Mouse (Mus musculus): Measurements from ENCODE around the gene Ifna4. TPM values are rescaled to one million over a fixed set of nuclear protein-coding genes. Genes with fewer than 3 reads are reported as not detected.

Gene Ifna4
- not detected in 2 replicates for polyA plus RNA-seq (2012; rRNA removed)

GRCm38 (mm10) chr4:88841438-88841911, at the start of gene Ifna4:
Gene Ifna4, plus strand, starts transcription at chr4:88841861.

GRCm38 (mm10) chr4:88793936-88794675, 47.6 kb upstream of the Ifna4 start, which contains the start of gene Gm13275:
Gene Gm13275, plus strand, starts transcription at chr4:88794487.

DNA sequence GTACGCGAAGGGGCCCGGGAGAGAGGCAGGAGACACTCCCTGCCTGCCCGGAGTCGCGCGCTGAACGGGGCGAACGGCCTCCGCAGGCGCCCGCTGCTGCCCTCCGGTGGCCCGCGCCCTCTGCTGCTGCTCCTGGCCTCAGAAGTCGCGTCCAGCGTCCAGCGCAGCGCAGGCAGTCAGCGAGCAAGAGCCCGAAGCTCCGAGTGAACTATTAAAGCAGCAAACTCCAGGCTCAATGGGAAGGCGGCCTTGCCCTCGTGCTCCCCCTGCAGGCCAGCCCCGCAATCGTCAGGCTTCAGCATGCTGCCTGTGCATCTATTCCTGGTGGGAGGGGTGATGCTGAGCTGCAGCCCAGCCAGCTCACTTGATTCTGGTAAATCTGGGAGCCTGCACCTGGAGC, 44.6 kb upstream of the Ifna4 start, which contains the start of gene Gm13279:
TSS of gene Gm13279 (plus strand) at position 301 of the 400 bp plus-strand sequence.

DNA sequence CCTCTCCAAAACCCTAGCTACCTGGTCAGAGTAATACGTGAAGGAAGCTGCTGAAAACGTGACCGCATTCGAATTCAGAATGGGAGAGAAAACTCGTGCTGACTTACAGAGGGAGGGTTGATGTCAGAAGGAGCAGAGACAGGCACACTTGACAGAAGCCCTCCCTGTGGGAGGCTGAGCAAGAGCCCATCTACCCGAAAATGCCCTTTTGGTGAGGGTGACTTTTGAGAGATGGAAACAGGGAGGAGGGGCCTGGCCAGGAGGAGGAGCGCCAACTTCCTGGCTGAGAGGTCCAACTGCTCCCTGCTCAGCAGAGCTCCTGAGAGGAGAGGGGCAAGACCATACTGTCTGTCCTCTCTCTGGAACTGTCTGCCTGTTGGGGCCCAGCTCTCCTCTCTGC, 42.3 kb upstream of the Ifna4 start, which contains the start of gene Gm13285:
TSS of gene Gm13285 (plus strand) at position 301 of the 400 bp plus-strand sequence.

GRCm38 (mm10) chr4:88802954-88803353, 38.7 kb upstream of the Ifna4 start, which contains the start of gene Gm13287:
Gene Gm13287, plus strand, starts transcription at chr4:88803254.

DNA sequence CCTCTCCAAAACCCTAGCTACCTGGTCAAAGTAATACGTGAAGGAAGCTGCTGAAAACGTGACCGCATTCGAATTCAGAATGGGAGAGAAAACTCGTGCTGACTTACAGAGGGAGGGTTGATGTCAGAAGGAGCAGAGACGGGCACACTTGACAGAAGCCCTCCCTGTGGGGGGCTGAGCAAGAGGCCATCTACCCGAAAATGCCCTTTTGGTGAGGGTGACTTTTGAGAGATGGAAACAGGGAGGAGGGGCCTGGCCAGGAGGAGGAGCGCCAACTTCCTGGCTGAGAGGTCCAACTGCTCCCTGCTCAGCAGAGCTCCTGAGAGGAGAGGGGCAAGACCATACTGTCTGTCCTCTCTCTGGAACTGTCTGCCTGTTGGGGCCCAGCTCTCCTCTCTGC, 36.4 kb upstream of the Ifna4 start, which contains the start of gene Gm13288:
TSS of gene Gm13288 (plus strand) at position 301 of the 400 bp plus-strand sequence.

DNA sequence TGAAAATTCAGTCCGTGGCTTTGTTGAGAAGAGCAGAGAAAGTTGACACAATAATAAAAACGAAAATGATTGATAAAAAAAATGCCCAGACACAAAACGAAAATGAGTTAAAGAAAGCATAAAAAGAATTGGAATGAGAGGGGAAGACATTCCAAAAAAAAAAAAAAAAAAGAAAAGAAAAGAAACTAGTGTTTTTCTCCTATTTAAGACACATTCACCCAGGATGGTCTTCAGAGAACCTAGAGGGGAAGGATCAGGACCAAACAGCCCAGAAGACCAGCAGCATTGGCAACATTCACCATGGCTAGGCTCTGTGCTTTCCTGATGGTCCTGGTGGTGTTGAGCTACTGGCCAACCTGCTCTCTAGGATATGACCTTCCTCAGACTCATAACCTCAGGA, 25.7 kb upstream of the Ifna4 start, which contains the start of gene Ifna7:
TSS of gene Ifna7 (plus strand) at position 301 of the 400 bp plus-strand sequence.

GRCm38 (mm10) chr4:88819659-88820058, 22.0 kb upstream of the Ifna4 start, which contains the start of gene Ifna11:
Gene Ifna11, plus strand, starts transcription at chr4:88819959.

GRCm38 (mm10) chr4:88827116-88827515, 14.5 kb upstream of the Ifna4 start, which contains the start of gene Ifna6:
Gene Ifna6, plus strand, starts transcription at chr4:88827416.

DNA sequence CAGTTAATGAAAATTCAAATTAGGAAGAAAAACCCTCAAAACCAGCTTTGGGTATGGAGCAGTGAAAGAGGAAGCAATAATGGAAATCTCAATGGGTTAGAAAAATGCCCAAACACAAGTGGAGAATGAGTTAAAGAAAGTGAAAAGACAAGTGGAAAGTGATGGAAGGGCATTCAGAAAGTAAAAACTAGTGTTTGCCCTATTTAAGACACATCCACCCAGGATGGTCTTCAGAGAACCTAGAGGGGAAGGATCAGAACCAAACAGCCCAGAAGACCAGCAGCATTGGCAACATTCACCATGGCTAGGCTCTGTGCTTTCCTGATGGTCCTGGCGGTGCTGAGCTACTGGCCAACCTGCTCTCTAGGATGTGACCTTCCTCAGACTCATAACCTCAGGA, 6.4 kb upstream of the Ifna4 start, which contains the start of gene Ifna5:
TSS of gene Ifna5 (plus strand) at position 301 of the 400 bp plus-strand sequence.

DNA sequence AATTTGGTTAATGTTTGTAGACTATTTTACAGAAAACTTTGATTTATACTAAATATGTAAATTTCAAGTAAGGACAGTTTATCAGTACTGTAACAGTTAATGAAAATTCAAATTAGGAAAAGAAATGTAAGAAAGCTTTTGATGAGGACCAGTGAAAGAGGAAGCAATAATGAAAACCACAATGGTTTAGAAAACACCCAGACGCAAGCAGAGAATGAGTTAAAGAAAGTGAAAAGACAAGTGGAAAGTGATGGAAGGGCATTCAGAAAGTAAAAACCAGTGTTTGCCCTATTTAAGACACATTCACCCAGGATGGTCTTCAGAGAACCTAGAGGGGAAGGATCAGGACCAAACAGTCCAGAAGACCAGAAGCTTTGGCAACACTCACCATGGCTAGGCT, 8.0 kb downstream of the Ifna4 start, which contains the start of gene Ifna1:
TSS of gene Ifna1 (plus strand) at position 390 of the 400 bp plus-strand sequence.

GRCm38 (mm10) chr4:88880101-88880500, 38.4 kb downstream of the Ifna4 start, which contains the start of gene Ifne:
Gene Ifne, minus strand, starts transcription at chr4:88880201.

Other genes starting within 250 kb of the Ifna4 start
- gene Ifna9, start 249.5 kb upstream of the Ifna4 start, polyA plus RNA-seq (2012; rRNA removed), result not detected in 2 replicates
- not detected in 2 replicates for gene Ifna12, start 238.5 kb upstream of the Ifna4 start, polyA plus RNA-seq (2012; rRNA removed)
- gene C87499, start 207.4 kb upstream of the Ifna4 start, polyA plus RNA-seq (2012; rRNA removed), result not detected in 2 replicates
- not detected in 2 replicates for gene Ifna13, start 197.4 kb upstream of the Ifna4 start, polyA plus RNA-seq (2012; rRNA removed)
- gene Ifna16, start 164.9 kb upstream of the Ifna4 start, polyA plus RNA-seq (2012; rRNA removed), result not detected in 2 replicates
- not detected in 2 replicates for gene Ifna2, start 157.9 kb upstream of the Ifna4 start, polyA plus RNA-seq (2012; rRNA removed)
- gene Ifnab, start 150.5 kb upstream of the Ifna4 start, polyA plus RNA-seq (2012; rRNA removed), result not detected in 2 replicates
- 0.03 and 0.05 TPM in 2 replicates for gene Gm26566, start 120.1 kb upstream of the Ifna4 start, polyA plus RNA-seq (2012; rRNA removed)
- 9.8 and 10.8 TPM in 2 replicates for gene Klhl9, start 119.4 kb upstream of the Ifna4 start, polyA plus RNA-seq (2012; rRNA removed)
- not detected in 2 replicates for gene Gm13271, start 87.0 kb upstream of the Ifna4 start, polyA plus RNA-seq (2012; rRNA removed)
- gene Gm13283, start 81.7 kb upstream of the Ifna4 start, polyA plus RNA-seq (2012; rRNA removed), result 0.04 TPM in 1 of 2 replicates, not detected in the other
- gene Gm13290, start 68.0 kb upstream of the Ifna4 start, polyA plus RNA-seq (2012; rRNA removed), result not detected in 2 replicates
- not detected in 2 replicates for gene Gm13289, start 64.9 kb upstream of the Ifna4 start, polyA plus RNA-seq (2012; rRNA removed)
- gene Gm13272, start 62.0 kb upstream of the Ifna4 start, polyA plus RNA-seq (2012; rRNA removed), result not detected in 2 replicates
- 0.02 and 0.04 TPM in 2 replicates for gene Ifnz, start 59.7 kb upstream of the Ifna4 start, polyA plus RNA-seq (2012; rRNA removed)
- gene Gm13276, start 56.2 kb upstream of the Ifna4 start, polyA plus RNA-seq (2012; rRNA removed), result not detected in 2 replicates
- not detected in 2 replicates for gene Gm13277, start 53.2 kb upstream of the Ifna4 start, polyA plus RNA-seq (2012; rRNA removed)
- gene Gm13278, start 50.3 kb upstream of the Ifna4 start, polyA plus RNA-seq (2012; rRNA removed), result not detected in 2 replicates
- gene Gm13275, start 47.4 kb upstream of the Ifna4 start, polyA plus RNA-seq (2012; rRNA removed), result not detected in 2 replicates
- gene Gm13279, start 44.5 kb upstream of the Ifna4 start, polyA plus RNA-seq (2012; rRNA removed), result not detected in 2 replicates
- not detected in 2 replicates for gene Gm13285, start 42.2 kb upstream of the Ifna4 start, polyA plus RNA-seq (2012; rRNA removed)
- not detected in 2 replicates for gene Gm13287, start 38.6 kb upstream of the Ifna4 start, polyA plus RNA-seq (2012; rRNA removed)
- 0.02 TPM in 1 of 2 replicates, not detected in the other for gene Gm13288, start 36.3 kb upstream of the Ifna4 start, polyA plus RNA-seq (2012; rRNA removed)
- gene Ifna7, start 25.6 kb upstream of the Ifna4 start, polyA plus RNA-seq (2012; rRNA removed), result not detected in 2 replicates
- not detected in 2 replicates for gene Ifna11, start 21.9 kb upstream of the Ifna4 start, polyA plus RNA-seq (2012; rRNA removed)
- not detected in 2 replicates for gene Ifna6, start 14.4 kb upstream of the Ifna4 start, polyA plus RNA-seq (2012; rRNA removed)
- not detected in 2 replicates for gene Ifna5, start 6.3 kb upstream of the Ifna4 start, polyA plus RNA-seq (2012; rRNA removed)
- gene Ifna1, start 8.2 kb downstream of the Ifna4 start, polyA plus RNA-seq (2012; rRNA removed), result not detected in 2 replicates
- not detected in 2 replicates for gene Ifne, start 38.3 kb downstream of the Ifna4 start, polyA plus RNA-seq (2012; rRNA removed)

Measured in liver, embryonic 18 days (tissue).